Mouse (Mus musculus): ENCODE data around the gene Clspn.
"Not testable (repeated sequence)": the region's sequence is repeated elsewhere in the genome, so short reads cannot be mapped to it uniquely, and the experiment has no call there.

Clspn gene

GRCm38 (mm10) chr4:126556809-126557711 is at the start of gene Clspn:
Gene Clspn (plus strand): TSS chr4:126556935.
- DNase-seq (ENCODE audit: low read depth, low spot score): peak; percentile 93

- DNase-seq (ENCODE audit: low read depth, low spot score): no peak
Measured at GRCm38 (mm10) chr4:126508110-126508899, 48.4 kb upstream of the Clspn start.

- DNase-seq (ENCODE audit: low read depth, low spot score): no peak
Measured at GRCm38 (mm10) chr4:126509072-126509471, 47.7 kb upstream of the Clspn start.

- DNase-seq (ENCODE audit: low read depth, low spot score): no peak
Measured at GRCm38 (mm10) chr4:126511013-126511412, 45.7 kb upstream of the Clspn start.

DNA sequence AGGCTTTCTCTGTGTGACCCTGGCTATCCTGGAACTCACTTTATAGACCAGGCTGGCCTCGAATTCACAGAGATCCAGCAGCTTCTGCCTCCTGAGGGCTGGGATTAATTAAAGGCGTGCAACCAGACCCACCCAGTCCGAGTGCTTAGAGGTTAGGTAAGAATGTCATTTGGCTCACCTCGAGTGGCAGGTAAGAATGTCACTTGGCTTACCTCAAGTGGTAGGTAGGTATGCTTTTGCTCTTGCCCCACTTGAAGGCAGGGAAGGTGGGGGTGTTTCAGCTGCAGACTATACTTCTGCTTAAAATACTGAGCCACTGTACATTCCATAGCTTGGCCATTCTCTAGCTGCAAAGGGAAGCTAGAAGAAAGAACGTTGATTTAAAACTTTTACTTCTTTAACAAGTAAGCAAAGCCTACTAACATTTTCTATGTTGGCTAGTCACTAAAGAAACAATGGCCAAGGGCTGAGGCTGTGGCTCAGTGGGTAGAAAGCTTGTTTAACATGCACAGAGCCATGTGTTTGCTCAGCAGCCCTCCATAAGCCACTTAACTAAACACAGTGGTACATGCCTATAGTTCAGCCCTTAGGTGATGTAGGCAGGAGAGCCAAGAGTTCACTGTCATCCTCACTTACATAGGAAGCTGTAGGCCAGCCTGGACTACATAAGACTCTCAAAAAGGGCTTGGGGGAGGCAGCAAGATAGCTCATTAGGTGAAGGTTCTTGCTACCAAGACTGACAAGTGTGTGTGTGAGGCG is 44.2 kb upstream of the Clspn start:
- DNase-seq (ENCODE audit: low read depth, low spot score): no peak

DNA sequence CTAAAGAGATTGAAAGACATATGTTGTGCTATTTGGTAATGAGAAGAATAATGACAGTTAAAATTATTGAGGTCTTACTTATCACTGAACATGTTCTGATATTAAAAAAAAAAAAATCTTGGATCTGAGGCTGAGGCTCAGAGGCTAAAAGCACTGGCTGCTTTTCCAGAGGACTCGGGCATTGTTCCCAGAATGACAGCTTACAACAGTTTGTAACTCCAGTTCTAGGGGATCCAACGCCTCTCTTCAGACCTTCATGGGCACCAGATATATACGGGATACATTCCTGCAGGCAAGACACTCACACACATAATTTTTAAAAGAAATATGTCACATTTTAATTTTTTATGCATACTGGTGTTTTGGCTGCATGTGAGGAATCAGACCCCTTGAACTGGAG is 30.6 kb upstream of the Clspn start:
- DNase-seq (ENCODE audit: low read depth, low spot score): no peak

GRCm38 (mm10) chr4:126526828-126527227 is 29.9 kb upstream of the Clspn start:
- peak; percentile 48 for DNase-seq (ENCODE audit: low read depth, low spot score)

DNA sequence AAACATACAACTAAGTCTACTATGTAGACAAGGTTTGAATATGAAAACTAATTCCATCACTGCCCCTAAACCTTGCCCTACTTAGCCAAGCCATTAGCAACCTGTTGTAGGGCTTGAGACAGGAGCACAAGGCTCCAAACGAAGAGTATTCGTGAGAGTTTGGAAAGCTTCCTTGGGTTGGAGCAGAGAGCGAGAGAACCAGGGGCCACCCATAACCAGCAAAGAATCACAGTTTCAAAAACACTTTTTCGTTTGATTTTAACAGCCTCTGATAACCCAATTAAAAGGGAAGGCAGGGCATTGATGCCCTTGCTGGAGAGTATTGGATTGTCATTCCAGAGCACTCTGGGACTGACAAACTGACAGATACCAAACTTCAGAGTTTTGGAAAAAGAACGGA is 24.4 kb upstream of the Clspn start:
- DNase-seq (ENCODE audit: low read depth, low spot score): no peak

DNA sequence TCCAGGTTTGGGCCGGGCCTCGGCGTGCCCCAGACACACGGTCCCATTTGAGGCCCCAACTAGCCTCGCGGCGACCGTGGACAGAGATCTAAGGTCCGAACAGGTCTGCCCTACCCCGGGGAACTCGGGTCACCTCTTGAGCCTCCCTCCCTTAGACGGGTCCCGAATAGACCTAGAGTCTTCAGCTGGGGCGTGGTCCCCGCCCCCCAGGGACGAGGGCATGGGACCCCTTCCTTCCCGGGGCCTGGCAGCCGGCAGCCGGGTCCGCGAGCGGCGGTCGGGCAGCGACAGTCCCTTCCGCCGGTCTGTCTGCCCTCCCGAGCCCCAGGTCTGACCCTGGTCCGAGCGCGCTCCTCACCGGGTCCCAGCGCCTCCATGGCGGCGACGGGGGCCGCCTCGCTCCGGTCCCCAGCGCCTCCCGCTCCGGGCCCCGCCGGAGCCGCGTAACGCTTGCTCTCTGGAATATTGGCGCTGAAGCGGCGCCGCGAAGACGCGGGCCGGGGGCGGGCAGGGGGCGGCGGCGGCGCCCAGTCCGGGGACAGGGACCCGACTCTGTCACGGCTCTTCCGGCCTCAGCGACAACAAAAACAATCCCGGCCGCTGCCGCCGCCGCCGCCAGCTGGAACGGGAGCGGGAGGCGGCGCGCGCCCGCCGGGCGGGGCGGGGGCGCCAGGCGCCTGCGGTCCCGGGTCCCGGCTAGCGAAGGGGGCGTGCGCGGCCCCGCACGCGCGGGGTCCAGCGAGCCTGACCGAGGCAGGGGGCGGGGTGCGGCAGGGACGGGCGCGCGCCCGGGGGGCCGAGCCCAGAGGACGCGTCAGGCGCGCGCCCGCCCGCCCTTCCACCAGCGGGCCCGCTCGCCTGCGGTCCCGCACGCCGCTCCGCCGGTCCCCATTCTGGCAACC is 23.7 kb upstream of the Clspn start, which contains the start of gene Ago4:
Gene Ago4 (minus strand): TSS at position 646 of the 902 bp plus-strand sequence.
- no peak for DNase-seq (ENCODE audit: low read depth, low spot score)

DNA sequence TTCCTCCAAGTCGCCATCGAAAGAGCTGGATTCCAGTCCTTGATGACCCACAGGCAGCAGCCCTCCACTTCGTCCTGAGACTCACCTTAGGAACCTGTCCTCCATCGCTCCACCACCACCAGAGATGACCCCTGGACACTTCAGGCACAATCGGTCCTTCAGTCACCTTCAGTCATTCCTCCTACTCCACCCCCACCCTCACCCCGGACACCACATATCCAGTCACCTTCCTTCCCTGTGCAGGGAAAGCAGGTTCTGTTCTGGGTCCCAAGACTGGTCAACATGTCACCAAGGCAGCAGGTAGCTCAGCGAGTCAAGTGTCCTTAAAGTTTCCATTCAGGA is 23.0 kb upstream of the Clspn start:
- no peak for DNase-seq (ENCODE audit: low read depth, low spot score)

GRCm38 (mm10) chr4:126535631-126536030 is 21.1 kb upstream of the Clspn start:
- DNase-seq (ENCODE audit: low read depth, low spot score): not testable (repeated sequence)

GRCm38 (mm10) chr4:126536865-126537264 is 19.9 kb upstream of the Clspn start:
- DNase-seq (ENCODE audit: low read depth, low spot score): no peak

GRCm38 (mm10) chr4:126540487-126541071 is 16.2 kb upstream of the Clspn start:
- no peak for DNase-seq (ENCODE audit: low read depth, low spot score)

- no peak for DNase-seq (ENCODE audit: low read depth, low spot score)
Measured at GRCm38 (mm10) chr4:126542838-126543237, 13.9 kb upstream of the Clspn start.

DNA sequence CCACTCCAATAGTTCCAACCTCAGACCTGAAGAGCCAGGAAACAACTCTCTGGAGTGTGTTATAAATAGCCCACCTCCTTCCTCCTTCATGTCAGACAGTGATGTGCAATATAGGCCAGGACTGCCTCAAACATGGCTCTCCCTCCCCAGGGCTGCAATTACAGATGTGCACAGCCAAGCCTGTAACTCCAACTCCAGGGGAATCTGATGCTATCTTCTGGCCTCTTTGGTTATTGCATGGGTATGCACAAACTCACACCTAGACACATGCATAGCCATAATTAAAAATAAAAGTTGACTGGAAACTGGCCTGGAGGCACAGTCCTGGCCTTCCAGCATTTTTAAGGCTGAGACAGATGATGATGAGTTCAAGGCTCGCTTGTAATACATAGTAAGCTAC is 11.7 kb upstream of the Clspn start:
- no peak for DNase-seq (ENCODE audit: low read depth, low spot score)

- DNase-seq (ENCODE audit: low read depth, low spot score): no peak
Measured at GRCm38 (mm10) chr4:126545703-126546102, 11.0 kb upstream of the Clspn start.

- DNase-seq (ENCODE audit: low read depth, low spot score): no peak
Measured at GRCm38 (mm10) chr4:126546183-126546582, 10.6 kb upstream of the Clspn start.

DNA sequence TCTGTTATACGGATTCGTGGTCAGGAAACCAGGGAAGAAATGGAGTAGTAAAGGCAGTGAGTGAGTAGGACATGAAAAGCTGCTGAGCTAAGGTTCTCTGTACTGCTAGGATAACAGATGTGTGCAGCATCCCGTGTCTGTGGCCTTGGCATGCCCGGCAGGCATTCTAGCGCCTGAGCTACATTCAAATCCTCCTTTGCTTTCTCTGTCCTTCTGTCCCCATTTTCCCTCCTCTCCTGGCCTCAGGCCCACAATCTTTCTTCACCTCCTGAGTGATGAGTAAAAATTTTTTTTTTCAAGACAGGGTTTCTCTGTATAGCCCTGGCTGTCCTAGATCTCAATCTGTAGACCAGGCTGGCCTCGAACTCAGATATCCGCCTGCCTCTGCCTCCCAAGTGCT is 4.6 kb upstream of the Clspn start:
- no peak for DNase-seq (ENCODE audit: low read depth, low spot score)

DNA sequence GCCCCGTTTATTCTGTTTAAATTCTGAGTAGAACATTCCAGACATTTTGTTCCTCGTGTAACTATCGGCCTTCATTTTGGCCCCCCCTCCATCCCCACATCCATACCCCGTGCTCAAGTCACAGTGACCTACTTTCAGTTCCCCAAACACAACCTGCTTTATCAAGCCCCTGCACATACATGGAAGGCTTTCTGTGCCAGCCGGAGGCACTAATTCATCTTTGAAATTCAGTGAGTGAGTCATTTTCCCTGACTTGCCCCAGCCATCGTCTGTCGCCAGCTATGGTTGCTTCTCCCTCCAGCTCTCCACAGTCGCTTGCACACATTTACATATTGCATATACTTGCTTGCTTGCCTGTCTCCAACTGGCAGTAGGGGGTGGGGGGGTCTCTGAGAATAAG is 3.6 kb upstream of the Clspn start:
- DNase-seq (ENCODE audit: low read depth, low spot score): no peak

GRCm38 (mm10) chr4:126553685-126554084 is 3.0 kb upstream of the Clspn start:
- no peak for DNase-seq (ENCODE audit: low read depth, low spot score)

- peak; percentile 64 for DNase-seq (ENCODE audit: low read depth, low spot score)
Measured at GRCm38 (mm10) chr4:126554462-126554861, 2.3 kb upstream of the Clspn start.

Data from ES-CJ7 (cell line).